Mouse (Mus musculus) midbrain, embryonic 11.5 days (tissue): Measurements from ENCODE around the gene Rad51b. TPM values are rescaled to one million over a fixed set of nuclear protein-coding genes. Genes with fewer than 3 reads are reported as not detected.

Experiments
- ATAC-seq: fragments of 200-750 bp; cut with Nextera tagmentation; 2 replicates; pipeline ENCODE4 v1.8.0; 2017; ENCODE audit warnings: moderate TSS enrichment, moderate library complexity; ENCODE audit not compliant: low FRiP score
- DNase-seq: peaks from one replicate; pipeline ENCODE4 v3.0.0; 2015; ENCODE audit warnings: low spot score; ENCODE audit errors: missing footprints
- H3K27ac ChIP-seq: fragments of 300-500 bp; sonication (generic); 2 replicates; pipeline ENCODE4 v1.5.1; 2014; ENCODE audit warnings: low read depth, low read length
- H3K27me3 ChIP-seq: fragments of 300-500 bp; sonication (generic); 2 replicates; pipeline ENCODE4 v1.6.1; 2014; ENCODE audit warnings: mild to moderate bottlenecking, low read length, moderate library complexity, mixed read lengths; ENCODE audit not compliant: control insufficient read depth, insufficient read depth
- H3K36me3 ChIP-seq: fragments of 300-500 bp; sonication (generic); 2 replicates; pipeline ENCODE4 v1.6.1; 2014; ENCODE audit warnings: mild to moderate bottlenecking, low read length, moderate library complexity, mixed read lengths; ENCODE audit not compliant: control insufficient read depth, insufficient read depth
- H3K4me1 ChIP-seq: fragments of 300-500 bp; sonication (generic); 2 replicates; pipeline ENCODE4 v1.6.1; 2014; ENCODE audit warnings: low read length; ENCODE audit not compliant: control insufficient read depth, insufficient read depth
- H3K4me2 ChIP-seq: fragments of 300-500 bp; sonication (generic); 2 replicates; pipeline ENCODE4 v1.6.1; 2014; ENCODE audit warnings: mild to moderate bottlenecking, moderate library complexity
- H3K4me3 ChIP-seq: fragments of 300-500 bp; sonication (generic); 2 replicates; pipeline ENCODE4 v1.5.1; 2014; ENCODE audit warnings: low read depth, low read length
- H3K9ac ChIP-seq: fragments of 300-500 bp; sonication (generic); 2 replicates; pipeline ENCODE4 v1.6.1; 2014; ENCODE audit warnings: low read length
- H3K9me3 ChIP-seq: fragments of 300-500 bp; sonication (generic); 2 replicates; pipeline ENCODE4 v1.6.1; 2016; ENCODE audit warnings: low read length; ENCODE audit not compliant: control insufficient read depth
- WGBS: fragments of 180-500 bp; shearing (Covaris S2); extraction: QIAGEN DNeasy Blood & Tissue Kit; methylation state at CpG from one replicate; pipeline ENCODE4 v1.1.7; 2014; 5-methylcytosine and 5-hydroxymethylcytosine counted together
- polyA plus RNA-seq: library from polyadenylated mRNA; unstranded; fragments of >200 nt; fragmentation: Nextera tagmentation; extraction: Ambion mirVana; gene quantifications from 2 replicates; pipeline ENCODE4 v1.2.1, GENCODE M21; 2014

The Rad51b gene
- polyA plus RNA-seq, 1 experiment from 2014 or later = 6.9 TPM

- H3K4me2 ChIP-seq = no peak overlapping the region
- H3K4me1 ChIP-seq = peaks cover 9% of the 10 kb centered on the region; the same call in 1 of the 2 replicates
- WGBS = 30% methylated on average over 7 of the region's 7 CpGs
- H3K27me3 ChIP-seq = no peaks in the 10 kb centered on the region
- H3K36me3 ChIP-seq = no peaks in the 10 kb centered on the region
- DNase-seq (no peak), ATAC-seq (no peak)
- H3K27ac ChIP-seq = no peak overlapping the region
- H3K4me3 ChIP-seq = no peak overlapping the region
- H3K9me3 ChIP-seq = no peaks in the 10 kb centered on the region
- H3K9ac ChIP-seq = no peak overlapping the region
Measured at GRCm38 (mm10) chr12:79433724-79434442, 136.8 kb downstream of the Rad51b start.

GRCm38 (mm10) chr12:79435474-79435873, 138.4 kb downstream of the Rad51b start:
- WGBS = 84% methylated on average over 3 of the region's 3 CpGs
- no peak overlapping the region for H3K9ac ChIP-seq
- no peak for ATAC-seq
- no peak for DNase-seq
- no peak overlapping the region for H3K4me2 ChIP-seq
- H3K9me3 ChIP-seq = no peaks in the 10 kb centered on the region
- peaks cover 9% of the 10 kb centered on the region; the same call in 1 of the 2 replicates for H3K4me1 ChIP-seq
- H3K27me3 ChIP-seq = no peaks in the 10 kb centered on the region
- no peak overlapping the region for H3K4me3 ChIP-seq
- H3K36me3 ChIP-seq = no peaks in the 10 kb centered on the region
- H3K27ac ChIP-seq = no peak overlapping the region

- peaks cover 9% of the 10 kb centered on the region; the same call in 1 of the 2 replicates for H3K4me1 ChIP-seq
- no peak overlapping the region for H3K4me2 ChIP-seq
- H3K27me3 ChIP-seq = no peaks in the 10 kb centered on the region
- 44% methylated on average over 8 of the region's 8 CpGs for WGBS
- H3K36me3 ChIP-seq = no peaks in the 10 kb centered on the region
- ATAC-seq (no peak), DNase-seq (no peak)
- no peak overlapping the region for H3K9ac ChIP-seq
- H3K4me3 ChIP-seq = no peak overlapping the region
- H3K9me3 ChIP-seq = no peaks in the 10 kb centered on the region
- H3K27ac ChIP-seq = no peak overlapping the region
Measured at GRCm38 (mm10) chr12:79436035-79436434, 139.0 kb downstream of the Rad51b start.

GRCm38 (mm10) chr12:79436892-79437291, 139.8 kb downstream of the Rad51b start:
- ATAC-seq (no peak), DNase-seq (no peak)
- H3K9me3 ChIP-seq = no peaks in the 10 kb centered on the region
- H3K27ac ChIP-seq = no peak overlapping the region
- WGBS = 79% methylated on average over 4 of the region's 4 CpGs
- no peaks in the 10 kb centered on the region for H3K27me3 ChIP-seq
- H3K9ac ChIP-seq = no peak overlapping the region
- H3K4me3 ChIP-seq = no peak overlapping the region
- H3K4me2 ChIP-seq = no peak overlapping the region
- H3K4me1 ChIP-seq = peaks cover 9% of the 10 kb centered on the region; the same call in 1 of the 2 replicates
- no peaks in the 10 kb centered on the region for H3K36me3 ChIP-seq

GRCm38 (mm10) chr12:79437572-79437971, 140.5 kb downstream of the Rad51b start:
- H3K4me2 ChIP-seq = no peak overlapping the region
- no peak overlapping the region for H3K9ac ChIP-seq
- H3K4me3 ChIP-seq = no peak overlapping the region
- no peaks in the 10 kb centered on the region for H3K27me3 ChIP-seq
- WGBS = 86% methylated on average over 3 of the region's 3 CpGs
- ATAC-seq = no peak
- H3K9me3 ChIP-seq = no peaks in the 10 kb centered on the region
- no peak overlapping the region for H3K27ac ChIP-seq
- peaks cover 9% of the 10 kb centered on the region; the same call in 1 of the 2 replicates for H3K4me1 ChIP-seq
- DNase-seq = no peak
- H3K36me3 ChIP-seq = no peaks in the 10 kb centered on the region

- no peak for ATAC-seq
- no peaks in the 10 kb centered on the region for H3K36me3 ChIP-seq
Measured at GRCm38 (mm10) chr12:79439961-79440360, 142.9 kb downstream of the Rad51b start.

GRCm38 (mm10) chr12:79441210-79442005, 144.3 kb downstream of the Rad51b start:
- Histone ChIP-seq H3K27me3 (no peaks in the 10 kb centered on the region), H3K9ac (no peak overlapping the region), H3K4me3 (no peak overlapping the region), H3K9me3 (no peaks in the 10 kb centered on the region), H3K4me2 (no peak overlapping the region), H3K4me1 (no peaks in the 10 kb centered on the region), H3K36me3 (no peaks in the 10 kb centered on the region), H3K27ac (no peak overlapping the region)
- WGBS = 81% methylated on average over 12 of the region's 12 CpGs
- DNase-seq (no peak), ATAC-seq (no peak)

More at GRCm38 (mm10) chr12:79439961-79440360, 142.9 kb downstream of the Rad51b start:
- no peaks in the 10 kb centered on the region for H3K9me3 ChIP-seq
- H3K9ac ChIP-seq = no peak overlapping the region
- no peak for DNase-seq
- no peak overlapping the region for H3K4me3 ChIP-seq
- no peaks in the 10 kb centered on the region for H3K27me3 ChIP-seq
- no peak overlapping the region for H3K27ac ChIP-seq
- 95% methylated on average over 6 of the region's 6 CpGs for WGBS
- no peak overlapping the region for H3K4me2 ChIP-seq
- H3K4me1 ChIP-seq = 0 out of 2 replicates have a peak, but pooled peaks cover 3% of the 10 kb centered on the region

GRCm38 (mm10) chr12:79442126-79442525, 145.0 kb downstream of the Rad51b start:
- 80% methylated on average over 7 of the region's 7 CpGs for WGBS

GRCm38 (mm10) chr12:79442836-79443390, 145.8 kb downstream of the Rad51b start:
- WGBS = 73% methylated on average over 6 of the region's 6 CpGs
- Histone ChIP-seq H3K27ac (no peak overlapping the region), H3K36me3 (no peaks in the 10 kb centered on the region), H3K9ac (no peak overlapping the region), H3K4me2 (no peak overlapping the region), H3K4me1 (no peaks in the 10 kb centered on the region), H3K4me3 (no peak overlapping the region), H3K9me3 (no peaks in the 10 kb centered on the region), H3K27me3 (no peaks in the 10 kb centered on the region)
- no peak for ATAC-seq
- no peak for DNase-seq

More at GRCm38 (mm10) chr12:79442126-79442525, 145.0 kb downstream of the Rad51b start:
- Histone ChIP-seq H3K9ac (no peak overlapping the region), H3K4me2 (no peak overlapping the region), H3K4me3 (no peak overlapping the region), H3K36me3 (no peaks in the 10 kb centered on the region), H3K27ac (no peak overlapping the region), H3K4me1 (no peaks in the 10 kb centered on the region), H3K27me3 (no peaks in the 10 kb centered on the region), H3K9me3 (no peaks in the 10 kb centered on the region)
- DNase-seq (no peak), ATAC-seq (no peak)
